Mouse (Mus musculus) lung, embryonic 16.5 days (tissue): ENCODE measurements around the gene 9130008F23Rik. TPM values are rescaled to one million over a fixed set of nuclear protein-coding genes. Genes with fewer than 3 reads are reported as not detected.

Source experiments
- ATAC-seq: fragments of 200-750 bp; cut with Nextera tagmentation; 2 replicates; pipeline ENCODE4 v1.8.0; 2017; ENCODE audit warnings: low read depth, mild to moderate bottlenecking, moderate library complexity
- H3K27ac ChIP-seq: fragments of 300-500 bp; sonication (generic); 2 replicates; pipeline ENCODE4 v1.5.1; 2014; ENCODE audit warnings: mild to moderate bottlenecking, control low read depth, low read length
- H3K27me3 ChIP-seq: fragments of 300-500 bp; sonication (generic); 2 replicates; pipeline ENCODE4 v1.6.1; 2014; ENCODE audit warnings: low read depth, low read length, mixed read lengths; ENCODE audit not compliant: control insufficient read depth, insufficient read depth
- H3K36me3 ChIP-seq: fragments of 300-500 bp; sonication (generic); 2 replicates; pipeline ENCODE4 v1.6.1; 2014; ENCODE audit warnings: low read length; ENCODE audit not compliant: control insufficient read depth, insufficient read depth
- H3K4me1 ChIP-seq: fragments of 300-500 bp; sonication (generic); replicated peaks from 2 replicates; pipeline ENCODE4 v1.6.1; 2014; ENCODE audit warnings: low read length, mixed read lengths; ENCODE audit not compliant: control insufficient read depth, insufficient read depth
- H3K4me2 ChIP-seq: fragments of 300-500 bp; sonication (generic); 2 replicates; pipeline ENCODE4 v1.6.1; 2014; ENCODE audit warnings: low read depth, low read length, control low read depth
- H3K4me3 ChIP-seq: fragments of 300-500 bp; sonication (generic); 2 replicates; pipeline ENCODE4 v1.5.1; 2014; ENCODE audit warnings: mild to moderate bottlenecking, low read length, control low read depth
- H3K9ac ChIP-seq: fragments of 300-500 bp; sonication (generic); 2 replicates; pipeline ENCODE4 v1.6.1; 2014; ENCODE audit warnings: low read length, control low read depth
- H3K9me3 ChIP-seq: fragments of 300-500 bp; sonication (generic); 2 replicates; pipeline ENCODE4 v1.6.1; 2016; ENCODE audit warnings: low read length; ENCODE audit not compliant: control insufficient read depth
- WGBS: fragments of 180-500 bp; shearing (Covaris S2); extraction: QIAGEN DNeasy Blood & Tissue Kit; methylation state at CpG from one replicate; pipeline ENCODE4 v1.1.7; 2014; 5-methylcytosine and 5-hydroxymethylcytosine counted together
- polyA plus RNA-seq: library from polyadenylated mRNA; unstranded; fragments of >200 nt; fragmentation: Nextera tagmentation; extraction: Ambion mirVana; gene quantifications from 2 replicates; pipeline ENCODE4 v1.2.1, GENCODE M21; 2015

The 9130008F23Rik gene
- polyA plus RNA-seq, 1 experiment from 2014 or later = 3.8 TPM

GRCm38 (mm10) chr17:40855065-40855464 lies 25.3 kb downstream of the 9130008F23Rik start:
- Histone ChIP-seq H3K4me3 (no peak overlapping the region), H3K27ac (no peak overlapping the region), H3K4me1 (no peaks in the 10 kb centered on the region), H3K4me2 (no peak overlapping the region), H3K27me3 (no peaks in the 10 kb centered on the region), H3K9me3 (no peaks in the 10 kb centered on the region), H3K36me3 (no peaks in the 10 kb centered on the region), H3K9ac (no peak overlapping the region)
- ATAC-seq = no peak

- Histone ChIP-seq H3K4me3 (no peak overlapping the region), H3K27ac (no peak overlapping the region), H3K9me3 (no peaks in the 10 kb centered on the region), H3K4me1 (no peaks in the 10 kb centered on the region), H3K27me3 (no peaks in the 10 kb centered on the region), H3K9ac (no peak overlapping the region), H3K4me2 (no peak overlapping the region), H3K36me3 (no peaks in the 10 kb centered on the region)
- ATAC-seq = no peak
Measured at GRCm38 (mm10) chr17:40837308-40837707, 43.1 kb downstream of the 9130008F23Rik start.

- Histone ChIP-seq H3K36me3 (no peaks in the 10 kb centered on the region), H3K9ac (no peak overlapping the region), H3K4me2 (no peak overlapping the region), H3K27ac (no peak overlapping the region), H3K4me3 (no peak overlapping the region), H3K4me1 (no peaks in the 10 kb centered on the region), H3K27me3 (no peaks in the 10 kb centered on the region), H3K9me3 (no peaks in the 10 kb centered on the region)
- 43% methylated on average over 2 of the region's 2 CpGs for WGBS
- no peak for ATAC-seq
Measured at GRCm38 (mm10) chr17:40831870-40832269, 48.5 kb downstream of the 9130008F23Rik start.

Other genes starting within 250 kb of the 9130008F23Rik start
- gene Esp3, start 248.5 kb downstream of the 9130008F23Rik start, polyA plus RNA-seq = not detected in 2 replicates
- gene Esp1, start 153.4 kb downstream of the 9130008F23Rik start, polyA plus RNA-seq = not detected in 2 replicates
- not detected in 2 replicates for gene Crisp2, start 73.6 kb downstream of the 9130008F23Rik start, polyA plus RNA-seq
- 0.83 and 2.2 TPM in 2 replicates for gene Rhag, start 69.4 kb downstream of the 9130008F23Rik start, polyA plus RNA-seq
- gene Glyatl3, start 33.8 kb upstream of the 9130008F23Rik start, polyA plus RNA-seq = not detected in 2 replicates
- gene Mut, start 54.1 kb upstream of the 9130008F23Rik start, polyA plus RNA-seq = 40.1 and 40.6 TPM in 2 replicates
- 29.9 and 33.1 TPM in 2 replicates for gene Cenpq, start 54.5 kb upstream of the 9130008F23Rik start, polyA plus RNA-seq